Mouse (Mus musculus) monocyte, adult 5-6 weeks (primary cell): Measurements from ENCODE around the gene Mpp6. TPM values are rescaled to one million over a fixed set of nuclear protein-coding genes. Genes with fewer than 3 reads are reported as not detected.

Experiments
- ATAC-seq: fragments of 153-309, 156-312 bp; replicated peaks from 2 replicates; pipeline ENCODE4 v1.8.0; 2017; ENCODE audit warnings: mild to moderate bottlenecking; ENCODE audit not compliant: low TSS enrichment, insufficient number of reproducible peaks, severe bottlenecking, poor library complexity, low FRiP score
- total RNA-seq: library from RNA; stranded (forward); fragments of 200-1000, 200-491, 200-594 nt; gene quantifications from 3 replicates; pipeline ENCODE4 v1.2.3, GENCODE M21; 2017

Gene Mpp6
- total RNA-seq, 1 experiment from 2014 or later: 74.6 TPM

GRCm38 (mm10) chr6:50127536-50127935 lies 17.5 kb downstream of the Mpp6 start:
- ATAC-seq: no peak

DNA sequence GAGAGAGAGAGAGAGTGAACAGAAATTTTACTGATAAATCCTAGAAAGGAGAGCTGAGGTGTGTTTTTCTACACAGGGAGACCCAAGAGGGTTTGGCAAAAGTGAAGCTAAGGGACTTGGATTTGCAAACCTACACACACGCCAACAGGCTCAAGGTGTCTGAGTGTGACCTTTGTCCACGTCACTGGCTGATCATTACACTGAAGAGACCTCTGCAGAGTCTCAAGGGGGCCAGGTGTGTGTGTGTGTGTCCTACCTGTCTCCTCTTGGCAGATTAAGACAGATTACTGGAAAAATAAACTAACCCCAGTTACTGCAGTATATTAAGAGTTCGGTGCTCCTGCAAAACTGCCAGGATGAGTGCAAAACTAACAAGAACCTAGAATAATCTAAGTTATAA lies 27.6 kb downstream of the Mpp6 start:
- ATAC-seq: no peak

GRCm38 (mm10) chr6:50139526-50139925 lies 29.5 kb downstream of the Mpp6 start:
- ATAC-seq: no peak

GRCm38 (mm10) chr6:50146158-50146557 lies 36.1 kb downstream of the Mpp6 start:
- ATAC-seq: no peak

- ATAC-seq: no peak
These were observed 39.3 kb downstream of the Mpp6 start for GRCm38 (mm10) chr6:50149378-50149777.

DNA sequence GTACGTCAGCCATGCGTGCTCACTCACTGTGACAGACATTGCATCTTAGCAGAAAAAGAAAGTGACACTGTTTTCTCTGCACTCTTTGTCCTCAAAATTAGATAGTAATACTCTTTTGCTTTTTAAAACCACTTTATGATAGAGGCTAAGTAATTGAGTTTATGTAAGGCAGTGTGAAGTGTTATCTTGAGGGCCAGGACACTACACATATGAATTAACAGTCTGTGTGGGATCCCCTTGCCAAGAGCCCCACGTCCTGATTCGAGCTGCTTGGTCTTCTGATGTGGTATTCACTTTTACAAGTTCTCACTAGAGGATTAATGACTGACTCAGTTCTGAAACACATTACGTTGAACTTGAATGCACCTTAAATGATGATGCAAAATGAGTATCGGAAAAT lies 49.8 kb downstream of the Mpp6 start:
- no peak for ATAC-seq

GRCm38 (mm10) chr6:50163013-50163412 lies 53.0 kb downstream of the Mpp6 start:
- ATAC-seq: 0 out of 2 replicates have a peak, but pooled peaks have one; percentile 50

DNA sequence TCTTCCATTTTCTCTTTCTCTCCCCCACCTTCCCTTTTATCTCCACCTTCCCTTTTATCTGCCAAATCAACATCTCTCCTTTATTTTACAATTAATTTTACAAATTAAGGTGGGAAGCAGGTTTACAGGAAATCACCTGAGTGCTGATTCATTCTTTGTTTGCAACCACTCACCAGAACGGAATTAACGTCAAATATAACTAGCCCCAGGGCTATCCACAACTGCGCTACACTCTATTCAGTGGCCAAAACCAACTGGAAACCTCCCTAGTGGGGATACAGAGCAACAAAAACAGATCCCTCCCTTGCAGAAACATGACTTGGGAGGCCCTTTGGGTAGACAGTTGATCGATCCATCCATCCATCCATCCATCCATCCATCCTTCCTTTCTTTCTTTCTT lies 58.8 kb downstream of the Mpp6 start:
- no peak for ATAC-seq

DNA sequence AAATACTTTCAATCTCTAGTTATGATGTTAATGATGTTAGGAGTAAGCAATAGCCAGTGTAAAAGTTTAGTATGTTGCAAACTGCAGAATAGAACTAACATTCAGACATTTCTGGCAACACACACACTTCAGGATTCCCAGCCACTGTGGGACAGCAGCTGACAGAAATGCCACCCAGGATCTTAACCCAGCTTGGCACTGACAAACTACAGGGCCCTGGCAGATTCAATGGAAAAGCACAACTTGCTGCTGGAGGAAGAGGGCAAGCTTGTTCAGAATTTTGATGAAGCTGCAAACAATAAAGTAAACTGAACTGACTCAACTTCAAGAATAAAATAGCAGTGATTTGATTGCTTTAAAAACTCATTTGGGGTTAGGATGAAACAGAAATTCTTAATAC lies 59.7 kb downstream of the Mpp6 start:
- no peak for ATAC-seq

- no peak for ATAC-seq
These were observed 65.7 kb downstream of the Mpp6 start for GRCm38 (mm10) chr6:50175736-50176135.

- no peak for ATAC-seq
These were observed 70.1 kb downstream of the Mpp6 start for GRCm38 (mm10) chr6:50180189-50180588.

GRCm38 (mm10) chr6:50187955-50188354 lies 77.9 kb downstream of the Mpp6 start:
- ATAC-seq: peak; percentile 83

- no peak for ATAC-seq
These were observed 79.3 kb downstream of the Mpp6 start for GRCm38 (mm10) chr6:50189376-50189775.

DNA sequence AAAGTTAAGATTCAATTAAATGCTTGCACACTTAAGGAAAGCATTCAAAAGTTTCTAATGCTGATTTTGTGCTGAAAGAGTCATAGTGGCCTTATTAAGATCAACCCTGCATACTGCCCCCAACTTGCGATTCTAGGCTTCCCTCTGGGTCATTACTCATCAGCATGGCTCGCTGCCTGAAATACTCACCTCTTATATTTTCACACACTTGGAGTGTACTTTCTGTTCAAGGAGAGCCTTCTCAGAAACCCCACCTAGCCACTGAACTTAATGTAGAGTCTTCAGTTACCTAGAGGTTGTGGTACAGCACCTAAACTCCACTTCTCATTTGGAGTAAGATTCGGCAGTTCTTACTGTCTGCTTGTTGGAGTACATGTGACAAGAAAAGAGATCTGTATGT lies 81.6 kb downstream of the Mpp6 start:
- ATAC-seq: no peak

DNA sequence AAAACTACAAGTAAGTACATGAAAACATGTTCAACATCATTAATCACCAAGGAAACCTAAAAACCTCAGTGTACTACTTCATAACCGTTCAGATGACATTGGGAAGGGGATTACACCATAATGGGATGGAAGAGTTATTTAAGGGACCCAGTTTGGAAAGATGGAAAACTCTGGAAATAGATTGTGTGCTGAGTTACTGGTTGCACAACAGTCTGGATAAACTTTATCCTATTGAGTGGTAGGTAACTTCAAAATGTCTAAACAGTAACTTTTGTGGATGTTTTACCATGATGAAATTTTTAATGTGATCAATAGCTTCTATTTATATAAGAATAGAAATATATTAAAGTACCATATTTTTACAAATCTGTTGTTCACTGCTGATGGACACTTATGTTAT lies 82.1 kb downstream of the Mpp6 start:
- ATAC-seq: no peak

DNA sequence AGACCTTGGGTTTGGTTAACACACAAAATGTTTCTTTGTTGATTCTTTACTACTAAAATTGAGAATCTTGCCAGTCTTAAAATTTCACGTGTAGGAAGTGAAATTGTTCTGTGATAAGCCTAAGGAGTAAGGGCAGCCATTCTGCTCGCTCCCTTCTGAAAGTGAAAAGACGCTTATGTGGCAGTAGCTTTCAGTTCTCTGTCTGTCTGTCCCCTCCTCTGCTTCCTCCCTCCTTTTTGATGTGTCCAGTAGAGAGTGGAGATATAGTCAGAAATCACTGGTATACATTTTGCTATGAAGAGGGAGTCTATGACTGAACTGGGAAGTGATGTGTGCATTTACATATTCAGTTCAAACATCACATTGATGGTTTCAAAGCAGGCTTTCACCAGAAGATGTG lies 82.8 kb downstream of the Mpp6 start:
- ATAC-seq: no peak

GRCm38 (mm10) chr6:50193851-50194250 lies 83.8 kb downstream of the Mpp6 start:
- no peak for ATAC-seq

- no peak for ATAC-seq
These were observed 94.3 kb downstream of the Mpp6 start for GRCm38 (mm10) chr6:50204356-50204755.

DNA sequence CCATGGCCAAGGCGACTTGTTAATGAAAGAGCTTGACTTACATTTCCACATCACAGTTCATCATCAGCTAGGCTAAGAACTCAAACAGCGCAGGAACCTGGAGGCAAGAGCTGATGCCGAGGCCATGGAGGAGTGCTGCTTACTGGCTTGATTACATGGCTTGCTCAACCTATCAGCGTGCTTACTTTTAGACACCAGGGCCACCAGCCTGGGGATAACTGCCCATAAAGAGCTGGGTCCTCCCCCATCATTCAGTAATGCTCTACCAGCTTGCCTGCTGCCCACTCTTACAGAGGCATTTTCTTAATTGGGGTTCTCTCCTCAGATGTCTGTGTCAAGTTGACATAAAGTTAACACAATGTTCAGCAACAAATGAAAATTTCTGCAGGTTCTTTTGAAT lies 95.1 kb downstream of the Mpp6 start:
- no peak for ATAC-seq

DNA sequence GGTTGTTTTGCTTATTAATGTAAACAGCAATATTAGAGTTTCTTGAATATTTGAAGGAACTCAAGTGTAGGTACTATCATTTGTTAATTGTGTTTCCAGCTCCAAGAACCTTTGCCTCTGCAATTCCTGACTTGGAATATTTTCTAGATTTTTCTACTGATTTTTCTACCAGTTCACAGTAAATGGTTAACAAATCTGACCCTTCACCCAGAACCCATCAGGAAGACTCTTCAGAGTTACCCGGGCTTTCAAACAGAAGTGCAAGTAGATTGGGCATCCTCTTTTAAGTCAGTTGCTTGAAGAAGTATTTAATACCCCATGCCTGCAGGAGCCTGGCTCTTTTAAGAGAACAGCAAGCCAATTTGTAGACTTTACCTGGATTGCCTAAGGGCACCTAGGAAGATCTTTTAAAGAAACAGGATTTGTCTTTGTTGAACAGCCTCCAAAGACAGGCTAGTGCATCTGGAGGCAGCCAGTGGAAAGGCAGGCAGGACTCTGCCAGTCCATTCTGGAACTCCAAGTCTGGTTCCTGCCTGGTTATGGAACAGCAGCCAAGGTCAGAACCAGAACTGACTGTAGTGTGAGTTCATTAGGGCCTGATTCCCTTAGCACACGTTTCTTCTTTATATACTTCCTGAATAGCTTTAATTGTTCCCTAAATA lies 104.8 kb downstream of the Mpp6 start:
- no peak for ATAC-seq

DNA sequence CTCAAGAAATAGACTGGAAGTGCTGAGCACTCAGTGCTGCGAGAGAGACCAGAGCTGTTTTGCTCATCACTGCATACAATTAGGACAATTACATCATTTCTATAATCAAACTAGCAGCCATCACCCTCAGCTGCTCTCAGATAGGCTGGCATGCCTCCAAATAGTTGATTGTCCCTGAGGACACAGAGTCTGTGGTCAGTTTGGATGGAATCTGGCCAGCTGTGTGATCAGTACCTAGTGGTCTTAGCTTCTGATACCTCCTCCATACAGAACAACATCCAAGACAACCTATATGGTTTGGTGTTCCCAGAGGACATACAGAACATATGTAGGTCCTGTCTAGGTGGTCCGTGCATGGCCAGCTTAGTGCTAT lies 105.3 kb downstream of the Mpp6 start:
- ATAC-seq: no peak
